Mouse (Mus musculus): ENCODE measurements around the gene Dohh.

Gene Dohh

GRCm38 (mm10) chr10:81432169-81432867 is 48.1 kb downstream of the Dohh start:
- no peak for DNase-seq

DNA sequence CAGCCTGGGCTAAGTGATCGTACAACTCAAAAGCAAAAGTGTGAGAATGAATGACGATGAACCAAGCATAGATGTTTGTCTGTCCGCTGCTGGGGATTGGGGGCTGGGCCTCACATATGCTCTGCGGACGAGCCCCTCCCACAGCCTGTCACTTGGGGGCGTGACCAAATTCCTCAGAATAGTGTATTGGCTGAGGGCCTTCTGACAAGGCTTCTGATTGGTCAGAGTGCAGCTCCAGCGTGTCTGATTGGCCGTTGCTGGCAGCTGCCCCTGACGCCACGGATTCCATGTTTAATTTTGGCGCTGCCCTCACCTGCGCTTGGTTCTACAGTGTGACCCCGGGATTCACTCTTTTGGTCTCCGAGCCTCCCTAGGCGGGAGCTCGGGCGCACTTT is 48.6 kb downstream of the Dohh start:
- peak; percentile 94 for DNase-seq

- DNase-seq, result no peak
These were observed 49.5 kb downstream of the Dohh start for GRCm38 (mm10) chr10:81433541-81434289.

- no peak for DNase-seq
These were observed 50.4 kb downstream of the Dohh start for GRCm38 (mm10) chr10:81434361-81435263.

- no peak for DNase-seq
These were observed 51.2 kb downstream of the Dohh start for GRCm38 (mm10) chr10:81435436-81435835.

Data from embryo, embryonic 11 days (tissue).